Mouse (Mus musculus) spleen, postnatal 4 days (tissue): ENCODE data around the gene H2-Ob.

Experiments used
- DNase-seq, 2 experiments: peaks; one replicate each; pipeline ENCODE4 v3.0.0; 2022; ENCODE audit warnings: low spot score in 2 of 2

Gene H2-Ob

DNA sequence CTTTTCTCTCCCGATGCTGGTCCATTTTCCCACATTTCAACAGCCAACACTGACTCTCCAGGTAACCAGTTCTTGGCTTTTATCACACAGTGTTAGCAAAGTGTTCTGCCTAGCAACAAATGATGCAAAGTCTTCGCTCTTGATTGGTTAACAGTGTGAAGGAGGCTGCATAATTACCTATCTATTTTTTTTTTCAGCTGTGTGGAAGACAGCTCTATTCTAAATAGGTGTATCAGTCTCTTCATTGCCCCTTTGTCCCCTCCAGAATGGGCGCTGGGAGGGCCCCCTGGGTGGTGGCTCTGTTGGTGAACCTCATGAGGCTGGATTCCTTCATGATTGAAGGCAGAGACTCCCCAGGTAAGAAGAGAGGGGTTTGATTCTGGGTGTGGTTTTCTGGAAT, at the start of gene H2-Ob:
Gene H2-Ob (plus strand): TSS at position 198 of the 400 bp plus-strand sequence.
- DNase-seq, result peak; percentile 59 to 67

DNA sequence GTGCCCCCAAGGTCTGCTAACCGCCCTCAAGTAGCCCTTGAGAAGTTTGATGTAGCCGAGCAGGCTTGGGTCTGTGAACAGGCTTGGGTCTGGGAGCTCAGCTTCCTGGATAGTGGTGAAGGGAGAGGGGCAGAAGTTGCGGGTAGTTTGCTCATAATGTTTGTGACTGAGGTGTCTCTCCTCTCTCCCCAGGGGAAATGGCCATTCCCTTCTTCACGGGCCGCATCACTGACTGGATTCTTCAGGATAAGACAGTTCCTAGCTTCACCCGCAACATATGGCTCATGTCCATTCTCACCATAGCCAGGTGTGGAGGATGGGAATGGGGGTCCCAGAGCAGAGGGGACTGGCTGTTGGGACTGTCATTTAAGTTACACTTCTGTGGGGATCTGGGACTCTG, 49.7 kb upstream of the H2-Ob start:
- DNase-seq, result no peak

GRCm38 (mm10) chr17:34192852-34193251, 45.9 kb upstream of the H2-Ob start:
- DNase-seq, result no peak

GRCm38 (mm10) chr17:34193468-34193867, 45.2 kb upstream of the H2-Ob start:
- no peak for DNase-seq

GRCm38 (mm10) chr17:34194723-34195122, 44.0 kb upstream of the H2-Ob start:
- no peak for DNase-seq

GRCm38 (mm10) chr17:34196491-34196890, 42.2 kb upstream of the H2-Ob start:
- peak; percentile 59 to 78 for DNase-seq

- peak; percentile 78 to 89 for DNase-seq
Observed at GRCm38 (mm10) chr17:34196941-34197894, 41.5 kb upstream of the H2-Ob start, which contains the start of gene Psmb8. TSS of gene Psmb8 (plus strand) at chr17:34197721.

DNA sequence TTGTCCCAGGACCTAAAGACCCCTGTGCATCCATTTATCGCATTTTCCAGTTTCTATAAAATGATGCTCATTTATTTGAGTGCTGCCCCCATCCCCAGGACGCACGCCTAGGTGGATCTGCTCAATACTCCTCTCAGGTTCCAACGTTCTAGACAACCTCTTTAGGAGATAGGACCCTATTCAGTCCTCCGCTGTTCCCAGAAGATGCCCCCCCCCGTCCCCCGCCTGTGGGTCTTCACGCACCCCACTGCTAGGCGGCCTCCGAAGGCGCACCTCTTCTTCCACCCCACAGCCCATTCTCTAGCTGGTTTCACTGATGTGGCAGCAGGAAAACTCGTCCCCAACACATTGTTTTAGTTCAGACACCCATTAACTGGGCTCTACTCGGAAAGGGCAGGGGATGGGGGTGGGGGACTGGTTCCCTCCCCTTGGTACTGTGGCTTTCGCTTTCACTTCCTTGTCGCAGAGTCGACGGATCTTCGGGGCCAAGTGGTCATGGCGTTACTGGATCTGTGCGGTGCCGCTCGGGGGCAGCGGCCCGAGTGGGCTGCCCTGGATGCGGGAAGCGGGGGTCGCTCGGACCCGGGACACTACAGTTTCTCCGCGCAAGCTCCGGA, 40.7 kb upstream of the H2-Ob start:
- DNase-seq, result peak; percentile 67 to 80

DNA sequence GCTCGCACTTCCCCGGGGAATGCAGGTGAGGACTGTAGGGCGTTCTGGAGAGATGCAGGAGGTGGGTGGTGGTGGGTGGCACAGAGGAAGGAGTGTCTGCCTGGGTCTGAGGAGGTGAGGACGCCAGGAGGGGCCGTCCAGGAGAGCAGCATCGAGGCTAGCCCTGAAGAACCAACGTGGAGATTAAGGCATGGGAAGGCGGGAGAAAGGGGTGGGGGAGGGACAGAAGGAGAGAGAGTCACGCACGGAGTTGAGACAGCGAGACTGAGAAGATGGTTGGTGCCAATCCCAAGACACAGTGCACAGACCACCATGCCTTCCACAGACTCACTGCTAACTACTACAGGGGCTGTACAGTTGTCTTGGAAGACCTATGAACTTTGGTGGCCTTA, 40.2 kb upstream of the H2-Ob start:
- no peak for DNase-seq

DNA sequence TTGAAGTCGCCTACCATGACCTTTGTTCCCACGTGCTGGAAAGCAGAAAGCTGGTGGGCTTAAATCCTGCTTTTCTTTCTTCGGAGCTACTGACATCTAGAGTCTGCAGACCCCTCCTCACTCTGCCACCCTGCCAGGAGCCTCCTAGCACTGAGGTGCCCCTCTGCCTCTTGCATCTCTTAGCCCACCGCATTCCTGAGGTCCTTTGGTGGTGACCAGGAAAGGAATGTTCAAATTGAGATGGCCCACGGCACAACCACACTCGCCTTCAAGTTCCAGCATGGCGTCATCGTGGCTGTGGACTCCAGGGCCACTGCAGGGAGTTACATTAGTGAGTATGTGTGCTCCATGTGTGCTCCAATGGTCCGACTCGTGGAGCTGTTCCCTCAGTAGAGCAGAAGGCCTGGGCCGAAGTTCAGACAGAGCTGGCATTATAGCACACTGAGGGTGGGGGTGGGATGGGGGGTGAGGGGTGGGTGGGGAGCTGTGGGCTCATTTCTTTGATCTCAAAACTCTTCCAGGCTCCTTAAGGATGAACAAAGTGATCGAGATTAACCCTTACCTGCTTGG, 39.6 kb upstream of the H2-Ob start:
- DNase-seq, result no peak

DNA sequence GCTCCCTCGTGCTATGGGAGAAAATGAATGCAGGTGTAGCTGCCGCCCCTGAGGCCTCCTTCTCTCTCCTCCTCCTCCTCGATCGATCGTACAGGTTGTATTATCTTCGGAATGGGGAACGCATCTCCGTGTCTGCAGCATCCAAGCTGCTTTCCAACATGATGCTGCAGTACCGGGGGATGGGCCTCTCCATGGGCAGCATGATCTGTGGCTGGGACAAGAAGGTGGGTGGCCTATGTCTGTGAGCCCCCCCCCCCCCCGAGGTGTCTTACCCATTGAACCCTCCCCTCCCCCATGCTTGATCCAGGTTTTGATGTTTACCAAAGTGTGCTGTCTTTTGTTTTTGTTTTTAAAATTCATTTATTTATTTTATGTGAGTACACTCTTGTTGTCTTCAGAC, 38.7 kb upstream of the H2-Ob start:
- no peak for DNase-seq

GRCm38 (mm10) chr17:34200772-34201505, 37.8 kb upstream of the H2-Ob start:
- no peak for DNase-seq

GRCm38 (mm10) chr17:34201506-34202055, 37.1 kb upstream of the H2-Ob start:
- DNase-seq, result no peak

- no peak for DNase-seq
Observed at GRCm38 (mm10) chr17:34202760-34203442, 35.8 kb upstream of the H2-Ob start.

GRCm38 (mm10) chr17:34203444-34203843, 35.3 kb upstream of the H2-Ob start, which contains the start of gene Tap2:
TSS of gene Tap2 (plus strand) at chr17:34203527.
- no peak for DNase-seq

DNA sequence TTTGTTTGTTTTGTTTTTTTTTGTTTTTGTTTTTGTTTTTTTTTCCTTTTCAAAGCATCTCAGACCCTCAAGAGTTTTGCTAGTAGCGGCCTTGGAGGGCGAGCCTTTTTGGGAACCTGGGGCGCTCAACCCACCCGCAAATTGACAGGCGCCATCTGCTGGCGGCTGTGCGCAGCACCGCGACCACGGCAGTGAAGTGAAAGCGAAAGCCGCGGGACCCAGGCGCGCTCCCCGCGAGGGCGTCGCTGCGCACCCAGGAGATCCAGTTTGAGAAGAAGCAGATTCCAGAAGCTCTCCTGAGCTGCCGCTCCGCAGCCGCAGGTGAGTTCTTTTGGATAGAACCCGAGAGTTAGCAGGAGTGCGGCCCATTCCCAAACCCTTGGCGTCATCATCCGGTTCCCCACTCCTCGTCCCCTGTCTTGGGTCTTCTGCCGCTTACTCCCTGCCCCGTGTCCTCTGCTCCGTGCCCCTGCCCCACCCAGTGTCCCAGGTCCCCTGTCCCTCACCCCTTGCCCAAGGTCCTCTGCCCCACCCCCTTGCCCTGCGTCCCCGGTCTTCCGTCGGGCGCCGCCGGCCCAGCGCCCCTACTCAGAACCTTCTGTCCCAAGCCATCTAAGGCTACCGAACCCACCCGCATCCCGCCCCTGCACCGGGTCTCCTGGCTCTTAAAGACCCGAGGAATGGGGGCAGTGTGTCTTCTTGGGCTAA, 34.2 kb upstream of the H2-Ob start:
- peak; percentile 93 to 98 for DNase-seq

DNA sequence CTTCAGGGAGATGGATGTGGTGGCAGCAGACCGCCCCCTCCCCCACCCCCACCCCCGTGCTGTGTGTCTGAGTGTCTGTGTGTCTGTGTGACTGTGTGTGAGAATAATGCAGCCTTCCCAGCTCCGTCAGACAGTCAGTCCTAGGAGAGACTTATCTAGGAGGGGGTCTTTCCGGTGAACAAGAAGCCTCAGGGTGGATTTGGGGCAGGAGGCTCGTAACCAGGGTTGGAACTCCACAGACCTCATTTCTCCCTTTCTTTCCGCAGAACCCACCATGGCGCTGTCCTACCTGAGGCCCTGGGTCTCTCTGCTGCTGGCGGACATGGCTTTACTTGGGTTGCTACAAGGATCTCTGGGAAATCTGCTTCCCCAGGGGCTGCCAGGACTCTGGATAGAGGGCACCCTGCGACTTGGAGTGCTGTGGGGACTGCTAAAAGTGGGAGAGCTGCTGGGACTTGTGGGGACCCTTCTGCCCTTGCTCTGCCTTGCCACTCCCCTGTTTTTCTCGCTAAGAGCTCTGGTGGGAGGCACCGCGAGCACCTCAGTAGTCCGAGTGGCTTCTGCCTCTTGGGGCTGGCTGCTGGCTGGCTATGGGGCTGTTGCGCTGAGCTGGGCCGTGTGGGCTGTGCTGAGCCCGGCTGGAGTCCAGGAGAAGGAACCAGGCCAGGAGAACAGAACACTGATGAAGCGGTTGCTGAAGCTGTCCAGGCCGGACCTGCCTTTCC, 33.5 kb upstream of the H2-Ob start:
- DNase-seq, result peak; percentile 42 to 77

DNA sequence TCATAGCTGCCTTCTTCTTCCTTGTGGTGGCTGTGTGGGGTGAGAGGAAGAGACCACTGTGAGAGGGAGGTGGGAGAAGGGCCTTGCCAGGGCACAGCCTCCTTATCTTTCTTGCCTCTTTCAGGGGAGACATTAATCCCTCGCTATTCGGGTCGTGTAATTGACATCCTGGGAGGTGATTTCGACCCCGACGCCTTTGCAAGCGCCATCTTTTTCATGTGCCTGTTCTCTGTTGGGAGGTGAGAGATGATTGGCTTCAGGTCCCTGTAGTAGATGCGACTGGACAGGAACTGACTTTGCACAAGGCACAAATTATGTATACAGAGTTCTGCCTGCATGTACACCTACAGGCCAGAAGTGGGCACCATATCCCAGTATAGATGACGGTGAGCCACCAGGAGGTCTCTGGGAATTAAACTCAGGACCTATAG, 32.9 kb upstream of the H2-Ob start:
- DNase-seq, result peak; percentile 46 to 75

DNA sequence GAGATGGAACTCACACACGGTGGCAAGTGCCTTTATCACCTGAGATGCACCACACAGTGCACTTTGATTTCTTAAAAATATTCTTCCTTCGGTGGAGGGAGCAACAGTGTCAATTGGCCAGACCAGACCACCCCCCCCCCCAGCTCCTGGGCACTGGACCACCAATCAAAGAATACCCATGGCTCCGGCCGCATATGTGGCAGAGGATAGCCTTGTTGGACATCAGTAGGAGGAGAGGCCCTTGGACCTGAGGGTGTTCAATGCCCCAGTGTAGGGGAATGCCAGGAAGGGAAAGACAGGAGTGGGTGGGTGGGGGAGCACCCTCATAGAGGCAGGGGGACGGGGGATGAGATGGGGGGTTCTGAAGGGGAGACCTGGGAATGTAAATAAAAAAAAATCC, 32.0 kb upstream of the H2-Ob start:
- peak; percentile 11 to 55 for DNase-seq

DNA sequence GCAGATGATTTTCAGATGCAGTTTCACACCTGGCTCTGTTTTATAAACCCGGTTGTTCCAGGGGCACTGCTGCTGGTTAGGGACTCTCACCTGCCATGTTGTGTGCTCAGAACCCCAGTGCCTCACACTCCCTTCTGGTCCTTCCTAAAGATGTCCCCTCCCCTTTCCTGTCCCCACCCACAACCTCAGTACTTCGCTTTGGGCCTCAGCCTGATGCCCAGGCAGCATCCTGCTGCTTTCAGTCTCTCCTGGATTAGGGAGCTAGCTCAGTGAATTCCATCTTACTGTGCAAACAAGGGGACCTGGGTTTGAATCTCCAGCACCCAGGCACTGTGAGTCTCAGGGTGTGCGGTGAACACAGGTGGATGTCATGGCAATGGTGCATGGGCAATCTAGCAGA, 31.2 kb upstream of the H2-Ob start:
- peak; percentile 13 to 62 for DNase-seq
